ENCODE assay signal across 13 mouse cellular contexts in genomic region chr4:129234488-129234887, GRCm38 (mm10). TPM values are rescaled to one million over a fixed set of nuclear protein-coding genes. Genes with fewer than 3 reads are reported as not detected.
DNase-seq lines count a peak whose midpoint lies in the region; ATAC-seq lines count a peak whose summit lies in the region.
"Had no signal": no experiment of that assay in that cellular context is flagged by ENCODE, and none has a peak within 500 bp of the region (broad histone marks: within the 10 kb centered on the region; RNA-seq: fewer than 3 reads in every experiment).

No protein-coding gene starts in this region.

- peak; percentile 98 for DNase-seq in 416B (ENCODE audit: low read depth)
- DNase-seq in c-Kit-positive CD71-negative TER-119-negative erythroid progenitor cells, embryonic 14.5 days (ENCODE audit: low read depth): peak; percentile 38
- DNase-seq in layer of hippocampus, adult 18-20 months (ENCODE audit: low spot score in 2 of 2): no peak
- no peak for DNase-seq in left cerebral cortex, adult 18-20 months (ENCODE audit: low spot score in 2 of 2)
- DNase-seq: adrenal gland, adult 8-10 months; right cerebral cortex, adult 18-20 months had no signal

- H3K36me3 ChIP-seq in kidney, embryonic 16.5 days (ENCODE audit: insufficient read depth, low read length): no peaks in the 10 kb centered on the region
- no peaks in the 10 kb centered on the region for H3K36me3 ChIP-seq in macrophage (ENCODE audit: inconsistent target)
- H3K36me3 ChIP-seq in hindbrain, embryonic 16.5 days (ENCODE audit: control insufficient read depth, insufficient read depth, low read length): no peaks in the 10 kb centered on the region
- H3K36me3 ChIP-seq: heart, embryonic 15.5 days; midbrain, embryonic 13.5 days had no signal

- H3K9me3 ChIP-seq in kidney, embryonic 16.5 days (ENCODE audit: low read length): no peaks in the 10 kb centered on the region
- no peaks in the 10 kb centered on the region for H3K9me3 ChIP-seq in hindbrain, embryonic 16.5 days (ENCODE audit: control insufficient read depth, low read length)
- H3K9me3 ChIP-seq: heart, embryonic 15.5 days; midbrain, embryonic 13.5 days had no signal

- H3K4me2 ChIP-seq in kidney, embryonic 16.5 days (replicated peaks; ENCODE audit: low read depth, low read length): no peak overlapping the region
- no peak overlapping the region for H3K4me2 ChIP-seq in hindbrain, embryonic 16.5 days (ENCODE audit: low read length)
- H3K4me2 ChIP-seq: heart, embryonic 15.5 days; midbrain, embryonic 13.5 days had no signal

- H3K27me3 ChIP-seq in kidney, embryonic 16.5 days (ENCODE audit: insufficient read depth, low read length): no peaks in the 10 kb centered on the region
- H3K27me3 ChIP-seq in hindbrain, embryonic 16.5 days (replicated peaks; ENCODE audit: control insufficient read depth, insufficient read depth, low read length): peaks cover 2% of the 10 kb centered on the region; the same call in 1 of the 2 replicates
- H3K27me3 ChIP-seq: midbrain, embryonic 13.5 days had no signal

- H3K79me2 ChIP-seq in macrophage (ENCODE audit: inconsistent target): peaks cover 97% of the 10 kb centered on the region

- H3K4me3 ChIP-seq in kidney, embryonic 16.5 days (ENCODE audit: low read length): no peak overlapping the region
- H3K4me3 ChIP-seq in macrophage (ENCODE audit: inconsistent target): no peak overlapping the region
- H3K4me3 ChIP-seq in hindbrain, embryonic 16.5 days (ENCODE audit: low read length): no peak overlapping the region
- H3K4me3 ChIP-seq: heart, embryonic 15.5 days; midbrain, embryonic 13.5 days had no signal

- H3K27ac ChIP-seq in kidney, embryonic 16.5 days (ENCODE audit: low read length): peak overlapping the region; percentile 87
- H3K27ac ChIP-seq in macrophage: peak overlapping the region; percentile 47
- H3K27ac ChIP-seq in hindbrain, embryonic 16.5 days (ENCODE audit: low read depth, low read length): no peak overlapping the region
- H3K27ac ChIP-seq: heart, embryonic 15.5 days; midbrain, embryonic 13.5 days had no signal

- WGBS in kidney, embryonic 16.5 days: 49% methylated on average over 7 of the region's 7 CpGs
- 40% methylated on average over 7 of the region's 7 CpGs for WGBS in macrophage (ENCODE audit: missing documents)
- 82% methylated on average over 7 of the region's 7 CpGs for WGBS in hindbrain, embryonic 16.5 days

- H3K4me1 ChIP-seq in kidney, embryonic 16.5 days (ENCODE audit: insufficient read depth, low read length): peaks cover 77% of the 10 kb centered on the region
- H3K4me1 ChIP-seq in hindbrain, embryonic 16.5 days (ENCODE audit: control insufficient read depth, insufficient read depth, low read depth, low read length): peaks cover 23% of the 10 kb centered on the region

- 0 out of 2 replicates have a peak, but pooled peaks have one; percentile 2 for ATAC-seq in kidney, embryonic 16.5 days (ENCODE audit: low FRiP score, low TSS enrichment)
- ATAC-seq in hindbrain, embryonic 16.5 days: no peak
- ATAC-seq in inflammation-experienced regulatory T-cells, adult 6 months: no peak
- ATAC-seq: midbrain, embryonic 13.5 days had no signal

- H3K9ac ChIP-seq in kidney, embryonic 16.5 days (replicated peaks; ENCODE audit: low read length): no peak overlapping the region
- no peak overlapping the region for H3K9ac ChIP-seq in hindbrain, embryonic 16.5 days (ENCODE audit: low read depth, low read length)
- H3K9ac ChIP-seq: heart, embryonic 15.5 days had no signal

RNA-seq across cellular contexts. Expression of gene C77080, which starts 26.7 kb away (rescaled TPM):
- 9.3 and 10.4 TPM in 2 replicates for polyA plus RNA-seq in kidney, embryonic 16.5 days (2015; fragmentation: Nextera tagmentation; extraction: Ambion mirVana)
- 10 to 100 TPM; 14.6 to 97.4 (median 44.6) TPM for total RNA-seq in macrophage (2018; cell fraction: chromatin; rRNA removed)
- 100 to 1,000 TPM in 10 of 26 experiments, 10 to 100 TPM in 16; 40.7 to 147 (median 81.3) TPM for total RNA-seq in macrophage (2018; cell fraction: cytosol; rRNA removed)
- 100 to 1,000 TPM in 1 of 26 experiments, 10 to 100 TPM in 25; 29.3 to 112 (median 68.2) TPM for total RNA-seq in macrophage (2018; cell fraction: nucleus; rRNA removed)
- polyA plus RNA-seq in macrophage (2018): 33.1 to 77.6 TPM (median 57.0 TPM) in 3 replicates
- 7.0 and 10.8 TPM in 2 replicates for polyA plus RNA-seq in hindbrain, embryonic 16.5 days (2015; fragmentation: Nextera tagmentation; extraction: Ambion mirVana)
- 1 to 10 TPM; 6.4 to 7.5 TPM for total RNA-seq in layer of hippocampus, adult 18-20 months (2021)
- 10 to 100 TPM; 23.1 to 24.0 TPM for total RNA-seq in left cerebral cortex, adult 18-20 months (2021)
- under 1 TPM; 0.21 to 0.25 (median 0.24) TPM for polyA plus RNA-seq in inflammation-experienced regulatory T-cells, adult 6 months (2017; shearing (Covaris generic))

RNA-seq across cellular contexts. Expression of gene Yars, which starts 44.9 kb away (rescaled TPM):
- 85.0 and 89.6 TPM in 2 replicates for polyA plus RNA-seq in kidney, embryonic 16.5 days (2015; fragmentation: Nextera tagmentation; extraction: Ambion mirVana)
- 100 to 1,000 TPM in 2 of 26 experiments, 10 to 100 TPM in 24; 16.2 to 100 (median 68.2) TPM for total RNA-seq in macrophage (2018; cell fraction: chromatin; rRNA removed)
- 10 to 100 TPM; 10.9 to 33.1 (median 21.0) TPM for total RNA-seq in macrophage (2018; cell fraction: cytosol; rRNA removed)
- total RNA-seq in macrophage (2018; cell fraction: nucleus; rRNA removed): 10 to 100 TPM; 11.8 to 67.1 (median 39.2) TPM
- polyA plus RNA-seq in macrophage (2018): 13.2 to 26.2 TPM (median 14.8 TPM) in 3 replicates
- polyA plus RNA-seq in hindbrain, embryonic 16.5 days (2015; fragmentation: Nextera tagmentation; extraction: Ambion mirVana): 108 and 112 TPM in 2 replicates
- total RNA-seq in layer of hippocampus, adult 18-20 months (2021): 10 to 100 TPM; 78.5 to 81.1 TPM
- total RNA-seq in left cerebral cortex, adult 18-20 months (2021): 100 to 1,000 TPM in 1 of 2 experiments, 10 to 100 TPM in 1; 83.9 to 102 TPM
- 10 to 100 TPM; 32.7 to 36.8 (median 35.7) TPM for polyA plus RNA-seq in inflammation-experienced regulatory T-cells, adult 6 months (2017; shearing (Covaris generic))

RNA-seq across cellular contexts. Expression of gene S100pbp, which starts 45.0 kb away (rescaled TPM):
- 23.2 and 25.6 TPM in 2 replicates for polyA plus RNA-seq in kidney, embryonic 16.5 days (2015; fragmentation: Nextera tagmentation; extraction: Ambion mirVana)
- 100 to 1,000 TPM in 2 of 26 experiments, 10 to 100 TPM in 24; 33.5 to 125 (median 67.8) TPM for total RNA-seq in macrophage (2018; cell fraction: chromatin; rRNA removed)
- total RNA-seq in macrophage (2018; cell fraction: cytosol; rRNA removed): 10 to 100 TPM in 20 of 26 experiments, 1 to 10 TPM in 6; 6.6 to 15.8 (median 12.7) TPM
- total RNA-seq in macrophage (2018; cell fraction: nucleus; rRNA removed): 10 to 100 TPM; 19.7 to 88.2 (median 42.9) TPM
- polyA plus RNA-seq in macrophage (2018): 12.7 to 13.9 TPM (median 12.9 TPM) in 3 replicates
- polyA plus RNA-seq in hindbrain, embryonic 16.5 days (2015; fragmentation: Nextera tagmentation; extraction: Ambion mirVana): 19.1 and 21.6 TPM in 2 replicates
- total RNA-seq in layer of hippocampus, adult 18-20 months (2021): 10 to 100 TPM; 32.6 to 35.4 TPM
- 10 to 100 TPM; 37.1 to 38.3 TPM for total RNA-seq in left cerebral cortex, adult 18-20 months (2021)
- 10 to 100 TPM; 18.2 to 30.2 (median 23.3) TPM for polyA plus RNA-seq in inflammation-experienced regulatory T-cells, adult 6 months (2017; shearing (Covaris generic))

RNA-seq across cellular contexts. Expression of gene Sync, which starts 52.9 kb away (rescaled TPM):
- polyA plus RNA-seq in kidney, embryonic 16.5 days (2015; fragmentation: Nextera tagmentation; extraction: Ambion mirVana): 1.2 and 1.3 TPM in 2 replicates
- 1 to 10 TPM in 2 of 26 experiments, under 1 TPM in 2, not detected in 22; 0.62 to 1.3 (median 1.0) TPM for total RNA-seq in macrophage (2018; cell fraction: chromatin; rRNA removed)
- under 1 TPM in 7 of 26 experiments, not detected in 19; 0.05 to 0.24 (median 0.07) TPM for total RNA-seq in macrophage (2018; cell fraction: cytosol; rRNA removed)
- 1 to 10 TPM in 2 of 26 experiments, under 1 TPM in 4, not detected in 20; 0.28 to 1.1 (median 0.42) TPM for total RNA-seq in macrophage (2018; cell fraction: nucleus; rRNA removed)
- polyA plus RNA-seq in macrophage (2018): 0.06 TPM in 1 of 3 replicates, not detected in the others
- polyA plus RNA-seq in hindbrain, embryonic 16.5 days (2015; fragmentation: Nextera tagmentation; extraction: Ambion mirVana): 1.7 and 1.9 TPM in 2 replicates
- total RNA-seq in layer of hippocampus, adult 18-20 months (2021): under 1 TPM; 0.99 TPM
- total RNA-seq in left cerebral cortex, adult 18-20 months (2021): 1 to 10 TPM; 1.9 to 2.5 TPM
- polyA plus RNA-seq in inflammation-experienced regulatory T-cells, adult 6 months (2017; shearing (Covaris generic)): under 1 TPM; 0.45 to 0.49 (median 0.47) TPM
- total RNA-seq: CH12.LX had no signal

Comparison
In these comparisons a context has a peak if more than half of its experiments do, and no peak if none do; other contexts are left out.
1. DNase-seq: peak in 416B (single experiment) and c-Kit-positive CD71-negative TER-119-negative erythroid progenitor cells, embryonic 14.5 days (single experiment); none in layer of hippocampus, adult 18-20 months (0 of 2) and left cerebral cortex, adult 18-20 months (0 of 2).